Mouse (Mus musculus) gastrocnemius, postnatal 10 days (tissue): ENCODE data around the gene Unc13b. TPM values are rescaled to one million over a fixed set of nuclear protein-coding genes. Genes with fewer than 3 reads are reported as not detected.

Source experiments
- total RNA-seq, 2 experiments: library from RNA; stranded (reverse); gene quantifications; 2 replicates each; pipeline ENCODE4 v1.2.3; 2021

Unc13b gene
- total RNA-seq, 2 experiments from 2014 or later, result 5.0 to 7.1 TPM

Other genes starting within 250 kb of the Unc13b start
- gene Fam205a1, start 205.1 kb upstream of the Unc13b start, total RNA-seq, result not detected
- not detected for gene Gm12394, start 202.2 kb upstream of the Unc13b start, total RNA-seq
- under 1 TPM; 0.38 to 0.63 TPM for gene Fam205c, start 184.7 kb upstream of the Unc13b start, total RNA-seq
- 1 to 10 TPM in 1 of 2 experiments, under 1 TPM in 1; 0.78 to 1.3 TPM for gene Phf24, start 142.3 kb upstream of the Unc13b start, total RNA-seq
- 100 to 1,000 TPM; 114 to 122 TPM for gene Dnajb5, start 109.1 kb upstream of the Unc13b start, total RNA-seq
- not detected for gene 1700022I11Rik, start 89.3 kb upstream of the Unc13b start, total RNA-seq
- gene Vcp, start 58.4 kb upstream of the Unc13b start, total RNA-seq, result 100 to 1,000 TPM; 270 to 274 TPM
- 1 to 10 TPM; 2.9 to 5.0 TPM for gene Fancg, start 48.4 kb upstream of the Unc13b start, total RNA-seq
- gene Pigo, start 33.1 kb upstream of the Unc13b start, total RNA-seq, result 1 to 10 TPM; 7.6 to 9.6 TPM
- 10 to 100 TPM; 81.8 to 84.3 TPM for gene Stoml2, start 27.2 kb upstream of the Unc13b start, total RNA-seq
- 10 to 100 TPM; 19.3 to 23.7 TPM for gene Fam214b, start 12.7 kb upstream of the Unc13b start, total RNA-seq
- gene Atp8b5, start 208.2 kb downstream of the Unc13b start, total RNA-seq, result under 1 TPM; 0.05 to 0.11 TPM